Mouse (Mus musculus) MEL (cell line): ENCODE measurements around the gene Glmn.
A peak's percentile ranks its signal among the peaks of the same experiment; 100 is the strongest.

Source experiments
- CHD1 ChIP-seq: IDR thresholded peaks from 2 replicates; pipeline ENCODE4 v1.6.1; 2012; ENCODE audit warnings: low read depth, mild to moderate bottlenecking, inconsistent platforms, low read length, improper control_type of control experiment
- CTCF ChIP-seq, 3 experiments: IDR thresholded peaks in 2 of 3; conservative IDR thresholded peaks in 1 of 3; 2 replicates each; pipeline ENCODE4 v1.5.1; 2011 to 2012; ENCODE audit warnings: low read length in 3 of 3, low read depth in 2 of 3, mild to moderate bottlenecking in 2 of 3, improper control_type of control experiment in 1 of 3, inconsistent platforms in 1 of 3, mixed read lengths in 1 of 3, moderate library complexity in 1 of 3; ENCODE audit not compliant: control insufficient read depth in 1 of 3, insufficient read depth in 1 of 3, poor library complexity in 1 of 3, severe bottlenecking in 1 of 3
- GABPA ChIP-seq: IDR thresholded peaks from 2 replicates; pipeline ENCODE4 v1.6.1; 2012; ENCODE audit warnings: low read depth, mild to moderate bottlenecking, inconsistent platforms, low read length, improper control_type of control experiment, moderate library complexity
- MAFK ChIP-seq: IDR thresholded peaks from 2 replicates; pipeline ENCODE4 v1.6.1; 2011; ENCODE audit warnings: low read depth, mild to moderate bottlenecking, low read length, improper control_type of control experiment, borderline replicate concordance
- MAX ChIP-seq: IDR thresholded peaks from 2 replicates; pipeline ENCODE4 v1.6.1; 2011; ENCODE audit warnings: low read length, improper control_type of control experiment
- MAZ ChIP-seq: IDR thresholded peaks from 2 replicates; pipeline ENCODE4 v1.6.1; 2012; ENCODE audit warnings: low read depth, mild to moderate bottlenecking, inconsistent platforms, low read length, improper control_type of control experiment
- MYC ChIP-seq: IDR thresholded peaks from 2 replicates; pipeline ENCODE4 v1.6.1; 2011; ENCODE audit warnings: low read depth, mild to moderate bottlenecking, low read length, improper control_type of control experiment, moderate library complexity
- NELFE ChIP-seq: IDR thresholded peaks from 2 replicates; pipeline ENCODE4 v1.6.1; 2011; ENCODE audit warnings: low read depth, low read length, improper control_type of control experiment
- NRF1 ChIP-seq: IDR thresholded peaks from 2 replicates; pipeline ENCODE4 v1.6.1; 2014; ENCODE audit warnings: low read depth, mild to moderate bottlenecking, inconsistent platforms, low read length, improper control_type of control experiment, moderate library complexity; ENCODE audit not compliant: poor library complexity, insufficient read depth, severe bottlenecking
- POLR2A ChIP-seq, 2 experiments: IDR thresholded peaks; 2 replicates each; pipeline ENCODE4 v1.6.1; 2011 to 2012; ENCODE audit warnings: low read length in 2 of 2, mild to moderate bottlenecking in 2 of 2, control low read depth in 1 of 2, improper control_type of control experiment in 1 of 2, low read depth in 1 of 2, moderate library complexity in 1 of 2; ENCODE audit not compliant: control insufficient read depth in 1 of 2, insufficient read depth in 1 of 2, poor library complexity in 1 of 2
- POLR2AphosphoS2 ChIP-seq: IDR thresholded peaks from 2 replicates; pipeline ENCODE4 v1.6.1; 2011; ENCODE audit warnings: low read length, improper control_type of control experiment
- USF1 ChIP-seq: IDR thresholded peaks from 2 replicates; pipeline ENCODE4 v1.6.1; 2014; ENCODE audit warnings: low read depth, mild to moderate bottlenecking, inconsistent platforms, low read length, improper control_type of control experiment, moderate library complexity
- USF2 ChIP-seq, 2 experiments: IDR thresholded peaks; 2 replicates each; pipeline ENCODE4 v1.6.1; 2011 to 2012; ENCODE audit warnings: improper control_type of control experiment in 2 of 2, low read length in 2 of 2, borderline replicate concordance in 1 of 2, inconsistent platforms in 1 of 2, low read depth in 1 of 2, mild to moderate bottlenecking in 1 of 2; ENCODE audit not compliant: insufficient read depth in 1 of 2
- ZNF384 ChIP-seq: IDR thresholded peaks from 2 replicates; pipeline ENCODE4 v1.6.1; 2012; ENCODE audit warnings: low read depth, mild to moderate bottlenecking, inconsistent platforms, low read length, improper control_type of control experiment

- TF ChIP-seq ZNF384 (no peak), NELFE (no peak), POLR2A (IDR thresholded peaks at IDR 0.05; ENCODE audit: control insufficient read depth in 1 of 2, insufficient read depth in 1 of 2, low read depth in 1 of 2, low read length in 2 of 2, poor library complexity in 1 of 2) (no peak), CTCF (IDR thresholded peaks at IDR 0.05 in 2 of 3, conservative IDR thresholded peaks at IDR 0.05 in 1 of 3; ENCODE audit: control insufficient read depth in 1 of 3, insufficient read depth in 1 of 3, low read depth in 2 of 3, low read length in 3 of 3, poor library complexity in 1 of 3, severe bottlenecking in 1 of 3) (peak; percentile 72 to 84 (median 83)), MAX (no peak), MYC (no peak), POLR2AphosphoS2 (no peak), MAZ (no peak), USF2 (IDR thresholded peaks at IDR 0.05; ENCODE audit: borderline replicate concordance in 1 of 2, insufficient read depth in 1 of 2, low read depth in 1 of 2, low read length in 2 of 2) (no peak), CHD1 (no peak), GABPA (no peak), NRF1 (no peak), MAFK (no peak), USF1 (no peak)
These were observed 13.5 kb upstream of the Glmn start for GRCm38 (mm10) chr5:107611224-107611623.
